Mouse (Mus musculus) erythroblast, embryonic 14.5 days (primary cell): ENCODE results near the gene Neb.

ENCODE experiments used
- GATA1 ChIP-seq: IDR thresholded peaks from 2 replicates; pipeline ENCODE4 v1.6.1; 2012; ENCODE audit warnings: low read length, inconsistent platforms, mixed read lengths
- TAL1 ChIP-seq: IDR thresholded peaks from 3 replicates; pipeline ENCODE4 v1.6.1; 2012; ENCODE audit warnings: low read length, inconsistent platforms, mixed read lengths

DNA sequence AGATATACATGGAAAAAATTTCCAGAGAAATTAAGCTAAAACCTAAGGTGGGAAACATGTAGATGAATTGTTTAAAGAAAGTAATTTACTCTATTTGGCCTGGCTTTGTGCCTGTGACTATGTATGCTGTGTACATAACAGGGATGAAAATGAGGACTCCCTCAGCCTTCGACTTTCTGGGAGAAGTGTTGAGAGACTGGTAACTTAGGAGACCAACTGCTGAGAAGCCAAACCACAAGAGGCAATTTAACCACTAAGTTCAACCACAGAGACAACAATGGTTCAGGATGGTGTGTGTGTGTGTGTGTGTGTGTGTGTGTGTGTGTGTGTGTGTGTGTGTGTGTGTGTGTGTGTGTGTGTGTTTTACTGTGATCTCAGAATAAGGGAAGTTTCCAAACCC is 126.2 kb downstream of the Neb start:
- TF ChIP-seq TAL1 (no peak), GATA1 (no peak)
